Mouse (Mus musculus) testis, postnatal 14 days (tissue): ENCODE data around the gene AI597479.
"Not testable (repeated sequence)": the region's sequence is repeated elsewhere in the genome, so short reads cannot be mapped to it uniquely, and the experiment has no call there.

Source experiments
- DNase-seq: peaks from one replicate; pipeline ENCODE4 v3.0.0; 2021; ENCODE audit warnings: low spot score

The AI597479 gene

GRCm38 (mm10) chr1:43124726-43125125, 26.2 kb downstream of the AI597479 start:
- no peak for DNase-seq

DNA sequence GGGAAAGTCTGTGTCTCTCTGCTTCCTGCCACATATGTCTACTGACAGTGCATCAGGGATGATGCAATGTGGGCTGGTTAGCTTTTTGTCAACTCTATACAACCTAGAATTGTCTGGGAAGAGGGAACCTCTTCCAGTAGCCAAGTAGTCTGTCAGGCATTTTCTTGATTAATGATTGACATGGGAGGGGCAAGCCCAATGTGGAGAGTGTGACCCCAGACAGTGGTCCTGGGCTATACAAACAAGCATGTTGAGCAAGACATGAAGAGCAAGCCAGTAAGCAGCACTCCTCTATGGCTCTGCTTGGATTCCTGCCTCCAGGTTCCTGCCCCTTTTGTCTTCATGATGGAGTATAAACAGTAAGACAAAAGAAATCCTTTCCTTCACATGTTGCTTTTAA, 28.7 kb downstream of the AI597479 start:
- no peak for DNase-seq

DNA sequence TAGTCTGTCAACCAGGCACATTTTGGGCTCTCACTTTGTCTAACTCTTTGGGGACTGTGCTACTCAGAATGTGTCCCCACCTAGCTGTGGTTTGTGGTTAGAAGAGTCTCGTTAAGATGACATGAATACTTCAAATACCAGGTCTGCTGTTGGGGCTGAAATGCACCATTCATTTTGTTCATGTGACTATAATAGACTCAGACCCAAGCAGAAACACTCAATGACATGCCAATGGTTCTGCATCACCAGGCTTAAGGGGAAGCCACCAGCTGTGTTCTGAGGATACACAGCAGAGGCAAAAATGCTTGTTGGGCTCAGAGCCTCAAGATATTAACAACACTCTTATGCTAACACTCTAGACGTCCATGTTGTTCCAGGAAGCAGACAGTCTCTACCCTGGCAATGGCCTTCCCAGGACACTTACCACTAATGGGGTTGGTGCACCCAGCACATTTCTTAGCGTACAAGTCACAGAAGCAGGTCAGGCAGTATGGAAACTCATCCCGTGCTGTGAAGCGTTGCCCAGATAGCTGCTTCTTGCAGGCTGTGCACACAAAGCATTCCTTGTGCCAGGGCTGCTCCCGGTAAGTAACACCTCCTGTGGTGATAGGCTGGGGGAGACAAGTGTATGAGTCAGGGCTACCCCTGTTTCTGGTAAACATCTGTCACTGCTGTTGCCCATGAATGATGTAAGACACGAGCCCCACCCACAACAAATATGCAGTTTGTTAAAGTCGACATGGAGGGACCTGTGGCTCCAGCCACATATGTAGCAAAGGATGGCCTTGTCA, 29.5 kb downstream of the AI597479 start:
- DNase-seq: no peak

DNA sequence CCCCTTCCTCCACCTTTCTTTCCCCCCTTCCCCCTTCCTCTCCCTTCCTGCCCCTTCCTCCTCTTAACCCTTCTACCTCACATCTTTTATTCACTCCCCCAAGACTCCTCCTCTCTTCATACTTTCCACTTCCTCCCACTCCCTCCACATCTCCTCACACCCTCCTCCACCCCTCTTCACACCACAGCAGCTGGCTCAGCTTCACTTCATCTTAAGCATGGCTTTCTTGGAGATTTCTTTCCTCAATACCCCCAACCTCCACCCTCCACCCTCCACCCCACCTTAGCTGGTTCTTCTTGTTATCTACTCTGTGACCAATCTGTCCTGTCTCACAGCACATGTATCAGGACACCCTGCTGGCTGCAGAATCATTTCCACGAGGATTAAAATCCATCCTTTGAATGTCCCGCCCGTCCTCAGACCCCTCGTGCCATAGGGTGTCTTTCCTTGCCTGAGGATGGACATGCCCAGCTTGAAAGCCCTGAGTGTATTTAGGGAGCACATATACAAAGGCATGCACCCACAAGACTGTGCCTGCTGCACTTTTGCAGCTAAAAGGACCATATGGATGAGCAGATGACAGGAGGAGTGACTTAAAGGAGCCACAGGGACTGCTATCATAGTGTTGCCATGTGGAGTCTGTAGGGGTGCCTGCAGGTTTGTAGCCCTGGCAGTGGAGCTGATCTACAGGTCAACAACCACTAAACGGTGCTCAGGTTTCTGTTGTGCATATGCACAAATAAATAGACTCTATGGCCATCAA, 31.9 kb downstream of the AI597479 start:
- no peak for DNase-seq

- no peak for DNase-seq
Observed at GRCm38 (mm10) chr1:43131591-43131990, 33.1 kb downstream of the AI597479 start.

DNA sequence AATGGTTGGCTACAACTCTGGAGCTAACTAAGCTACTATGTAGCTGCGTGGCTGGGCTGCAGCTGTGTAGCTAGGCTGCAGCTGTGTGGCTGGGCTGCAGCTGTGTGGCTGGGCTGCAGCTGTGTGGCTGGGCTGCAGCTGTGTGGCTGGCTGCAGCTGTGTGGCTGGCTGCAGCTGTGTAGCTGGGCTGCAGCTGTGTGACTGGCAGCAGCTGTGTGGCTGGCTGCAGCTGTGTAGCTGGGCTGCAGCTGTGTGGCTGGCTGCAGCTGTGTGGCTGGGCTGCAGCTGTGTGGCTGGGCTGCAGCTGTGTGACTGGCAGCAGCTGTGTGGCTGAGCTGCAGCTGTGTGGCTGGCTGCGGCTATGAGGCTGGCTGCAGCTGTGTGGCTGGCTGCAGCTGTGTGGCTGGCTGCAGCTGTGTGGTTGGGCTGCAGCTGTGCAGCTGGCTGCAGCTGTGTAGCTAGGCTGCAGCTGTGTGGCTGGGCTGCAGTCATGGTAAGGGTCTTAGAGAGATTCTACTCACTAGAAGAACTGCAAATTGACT, 38.0 kb downstream of the AI597479 start:
- not testable (repeated sequence) for DNase-seq

GRCm38 (mm10) chr1:43137334-43137733, 38.8 kb downstream of the AI597479 start:
- no peak for DNase-seq

- DNase-seq: no peak
Observed at GRCm38 (mm10) chr1:43138268-43138812, 39.8 kb downstream of the AI597479 start.

GRCm38 (mm10) chr1:43139587-43140266, 41.2 kb downstream of the AI597479 start:
- peak; percentile 69 for DNase-seq

DNA sequence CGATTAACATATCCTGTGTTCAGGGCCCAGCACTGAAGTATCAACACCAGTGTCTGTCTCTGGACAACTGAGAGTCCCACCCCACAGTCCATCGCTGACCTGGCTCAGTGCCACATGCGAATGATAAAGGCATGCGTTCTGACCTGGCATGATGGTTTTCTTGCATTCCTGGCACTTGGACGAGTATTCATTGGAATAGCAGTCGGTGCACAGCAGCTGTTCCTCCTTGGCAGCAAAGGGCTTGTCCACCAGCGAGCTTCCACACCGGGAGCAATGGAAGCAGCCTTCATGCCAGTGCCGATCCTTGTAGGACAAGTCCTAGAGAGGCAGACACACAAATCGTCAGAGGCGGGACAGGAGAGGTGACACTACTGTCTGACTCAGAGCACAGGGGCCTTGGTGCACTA, 43.0 kb downstream of the AI597479 start:
- no peak for DNase-seq

DNA sequence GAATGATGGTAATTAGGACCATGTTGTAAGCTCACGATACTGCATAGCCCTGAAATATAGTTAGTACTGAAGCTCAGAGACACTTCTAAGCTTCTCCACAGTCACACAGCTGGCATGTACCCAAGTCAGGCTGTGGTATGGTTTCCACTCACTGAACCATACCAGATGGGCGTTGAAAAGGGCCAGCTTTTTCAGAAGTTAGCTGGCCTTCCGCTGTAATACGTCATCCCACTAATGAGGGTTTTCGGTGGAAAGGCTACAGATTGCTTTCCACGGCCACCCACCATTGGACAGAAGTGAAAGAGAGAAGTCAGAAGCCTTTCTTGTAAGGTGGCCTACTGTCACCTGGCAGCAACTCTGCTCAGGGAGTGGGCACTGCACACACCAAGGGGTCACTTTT, 44.3 kb downstream of the AI597479 start:
- no peak for DNase-seq

GRCm38 (mm10) chr1:43143284-43143683, 44.8 kb downstream of the AI597479 start:
- DNase-seq: no peak

GRCm38 (mm10) chr1:43143791-43144190, 45.3 kb downstream of the AI597479 start:
- no peak for DNase-seq

GRCm38 (mm10) chr1:43144338-43144906, 45.9 kb downstream of the AI597479 start:
- no peak for DNase-seq

- no peak for DNase-seq
Observed at GRCm38 (mm10) chr1:43145388-43145787, 46.9 kb downstream of the AI597479 start.

GRCm38 (mm10) chr1:43147474-43147873, 49.0 kb downstream of the AI597479 start:
- DNase-seq: no peak

- no peak for DNase-seq
Observed at GRCm38 (mm10) chr1:43150225-43150624, 51.7 kb downstream of the AI597479 start.

- DNase-seq: no peak
Observed at GRCm38 (mm10) chr1:43152626-43153025, 54.1 kb downstream of the AI597479 start.

GRCm38 (mm10) chr1:43153538-43153937, 55.0 kb downstream of the AI597479 start:
- DNase-seq: no peak

- no peak for DNase-seq
Observed at GRCm38 (mm10) chr1:43154491-43154890, 56.0 kb downstream of the AI597479 start.

DNA sequence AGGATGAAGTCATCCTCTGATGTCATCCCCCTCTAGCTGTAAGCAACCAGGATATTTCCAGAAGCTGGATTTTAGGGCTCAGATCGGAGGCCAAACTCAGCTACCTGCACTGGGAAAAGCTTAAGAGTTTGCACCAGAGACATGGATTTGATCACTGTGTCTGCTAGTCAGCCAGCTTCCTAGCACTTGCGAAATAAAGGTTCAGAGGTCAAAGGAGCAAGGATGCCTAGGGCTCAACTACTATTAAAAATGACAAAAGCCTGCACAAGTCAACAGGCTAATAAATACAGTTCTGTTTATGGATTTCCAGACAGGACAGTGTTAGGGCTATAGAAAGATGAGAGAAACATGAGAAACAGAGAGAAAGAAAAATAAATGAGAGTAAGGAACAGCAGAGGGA, 59.4 kb downstream of the AI597479 start:
- DNase-seq: no peak

- DNase-seq: no peak
Observed at GRCm38 (mm10) chr1:43159429-43159828, 60.9 kb downstream of the AI597479 start.
